8 mouse cellular contexts compared by ENCODE assay signal in genomic region chr11:77132580-77132979, GRCm38 (mm10). TPM values are rescaled to one million over a fixed set of nuclear protein-coding genes. Genes with fewer than 3 reads are reported as not detected.
A peak's percentile ranks its signal among the peaks of the same experiment; 100 is the strongest.
DNase-seq lines count a peak whose midpoint lies in the region; ATAC-seq and TF ChIP-seq lines count a peak whose summit lies in the region.

No protein-coding gene starts in this region.

- no peak for TF ChIP-seq POLR2A in CH12.LX (IDR thresholded peaks at IDR 0.05; ENCODE audit: low read depth, low read length)

- no peak overlapping the region for H3K4me3 ChIP-seq in hindbrain, embryonic 11.5 days (ENCODE audit: low read depth, low read length)
- H3K4me3 ChIP-seq in hindbrain, embryonic 10.5 days, result no peak overlapping the region
- no peak overlapping the region for H3K4me3 ChIP-seq in CH12.LX (replicated peaks in 1 of 3; ENCODE audit: low read depth in 2 of 3, low read length in 2 of 3, poor library complexity in 1 of 3)

- no peak overlapping the region for H3K9ac ChIP-seq in hindbrain, embryonic 11.5 days (ENCODE audit: low read depth, low read length)
- no peak overlapping the region for H3K9ac ChIP-seq in CH12.LX (ENCODE audit: insufficient read depth, low read depth)

- no peaks in the 10 kb centered on the region for H3K9me3 ChIP-seq in hindbrain, embryonic 11.5 days (ENCODE audit: control insufficient read depth, low read length)
- H3K9me3 ChIP-seq in hindbrain, embryonic 10.5 days, result no peaks in the 10 kb centered on the region
- no peaks in the 10 kb centered on the region for H3K9me3 ChIP-seq in CH12.LX (replicated peaks; ENCODE audit: low read length)

- no peak for TF ChIP-seq EP300 in CH12.LX (IDR thresholded peaks at IDR 0.05; ENCODE audit: low read length)

- peak; percentile 33 for TF ChIP-seq RAD21 in CH12.LX (IDR thresholded peaks at IDR 0.05; ENCODE audit: low read depth, low read length)

- intact Hi-C loops in gastrocnemius, postnatal 14 days (cut with DNase I; ENCODE audit: low total_unique reads), result no loop called here

- H3K27ac ChIP-seq in hindbrain, embryonic 11.5 days (ENCODE audit: low read depth, low read length), result no peak overlapping the region
- H3K27ac ChIP-seq in hindbrain, embryonic 10.5 days, result no peak overlapping the region
- H3K27ac ChIP-seq in CH12.LX (ENCODE audit: insufficient read depth, low read depth), result no peak overlapping the region

- H3K79me2 ChIP-seq in CH12.LX (replicated peaks; ENCODE audit: control insufficient read depth, extremely low read depth, insufficient read depth, poor library complexity, severe bottlenecking), result no peaks in the 10 kb centered on the region

- no peaks in the 10 kb centered on the region for H3K36me3 ChIP-seq in hindbrain, embryonic 11.5 days (ENCODE audit: control insufficient read depth, insufficient read depth, low read length)
- H3K36me3 ChIP-seq in hindbrain, embryonic 10.5 days, result no peaks in the 10 kb centered on the region
- H3K36me3 ChIP-seq in CH12.LX (replicated peaks in 1 of 2; ENCODE audit: control insufficient read depth in 1 of 2, insufficient read depth in 1 of 2, low read length in 1 of 2), result no peaks in the 10 kb centered on the region

- no peaks in the 10 kb centered on the region for H3K27me3 ChIP-seq in hindbrain, embryonic 11.5 days (ENCODE audit: control insufficient read depth, insufficient read depth, low read length)
- no peaks in the 10 kb centered on the region for H3K27me3 ChIP-seq in hindbrain, embryonic 10.5 days (ENCODE audit: insufficient read depth, poor library complexity, severe bottlenecking)
- H3K27me3 ChIP-seq in CH12.LX (replicated peaks), result no peaks in the 10 kb centered on the region

- dilution Hi-C loops in CH12.LX (cut with MboI; ENCODE audit: extremely low pct_ligation_motif_present, extremely low pct_unique_long_range_greater_than_20kb, low sequenced_read_pairs), result no loop called here

- in situ Hi-C loops in CH12.LX (cut with MboI; ENCODE audit: low pct_ligation_motif_present, low pct_unique_long_range_greater_than_20kb, low sequenced_read_pairs), result no loop called here

- no peak overlapping the region for H3K4me2 ChIP-seq in hindbrain, embryonic 11.5 days (replicated peaks; ENCODE audit: low read depth, low read length)
- no peak overlapping the region for H3K4me2 ChIP-seq in CH12.LX (ENCODE audit: insufficient read depth, low read depth, poor library complexity, severe bottlenecking)

- DNase-seq in hindbrain, embryonic 11.5 days (ENCODE audit: low spot score), result peak; percentile 15
- no peak for DNase-seq in hindbrain, embryonic 10.5 days (ENCODE audit: low spot score)
- DNase-seq in CH12.LX (ENCODE audit: extremely low read depth), result peak; percentile 64
- peak; percentile 40 for DNase-seq in adrenal gland, postnatal 10 days
- peak; percentile 41 for DNase-seq in lung, postnatal 14 days
- no peak for DNase-seq in urinary bladder, adult 2 months (ENCODE audit: low spot score)
- DNase-seq in urinary bladder, postnatal 25 days (ENCODE audit: low spot score), result no peak
- no peak for DNase-seq in gastrocnemius, postnatal 14 days

- TF ChIP-seq CTCF in CH12.LX (conservative IDR thresholded peaks at IDR 0.05 in 1 of 2, IDR thresholded peaks at IDR 0.05 in 1 of 2; ENCODE audit: low read depth in 2 of 2, low read length in 2 of 2), result peak; percentile 83 to 91

- WGBS in hindbrain, embryonic 11.5 days, result 64% methylated on average over 3 of the region's 3 CpGs
- 57% methylated on average over 3 of the region's 3 CpGs for WGBS in hindbrain, embryonic 10.5 days

- H3K4me1 ChIP-seq in hindbrain, embryonic 11.5 days (replicated peaks; ENCODE audit: control insufficient read depth, insufficient read depth, low read length), result no peaks in the 10 kb centered on the region
- no peaks in the 10 kb centered on the region for H3K4me1 ChIP-seq in hindbrain, embryonic 10.5 days (replicated peaks)
- peaks cover 3% of the 10 kb centered on the region in 2 experiments; a peak in 2 of 4 replicates for H3K4me1 ChIP-seq in CH12.LX (ENCODE audit: control insufficient read depth in 1 of 2, insufficient read depth in 2 of 2)

- no peak for ATAC-seq in hindbrain, embryonic 11.5 days (ENCODE audit: low FRiP score)

TF ChIP-seq in CH12.LX, 34 proteins besides CTCF, POLR2A, EP300 and RAD21:
- no peak for TF ChIP-seq USF2 (conservative IDR thresholded peaks at IDR 0.05; ENCODE audit: low read depth, low read length)
- no peak for TF ChIP-seq ELF1 (IDR thresholded peaks at IDR 0.05; ENCODE audit: low read depth, low read length)
- 0 out of 2 replicates have a peak, but pooled peaks have one; percentile 14 for TF ChIP-seq MAFK (IDR thresholded peaks at IDR 0.05; ENCODE audit: insufficient replicate concordance, low read length)
- no peak for TF ChIP-seq HCFC1 (IDR thresholded peaks at IDR 0.05; ENCODE audit: low read depth, low read length)
- TF ChIP-seq E2F4 (IDR thresholded peaks at IDR 0.05; ENCODE audit: insufficient replicate concordance, low read depth, low read length), result no peak
- peak; percentile 62 for TF ChIP-seq SMC3 (IDR thresholded peaks at IDR 0.05; ENCODE audit: low read depth, low read length)
- TF ChIP-seq ZC3H11A (IDR thresholded peaks at IDR 0.05; ENCODE audit: low read depth, low read length), result no peak
- TF ChIP-seq MYC (IDR thresholded peaks at IDR 0.05; ENCODE audit: low read depth, low read length), result no peak
- no peak for TF ChIP-seq ZMIZ1 (IDR thresholded peaks at IDR 0.05; ENCODE audit: low read depth, low read length)

RNA-seq across cellular contexts. Expression of gene Nsrp1, which starts 54.3 kb away (rescaled TPM):
- 57.0 and 67.4 TPM in 2 replicates for polyA plus RNA-seq in hindbrain, embryonic 11.5 days (2014; fragmentation: Nextera tagmentation; extraction: Ambion mirVana)
- polyA plus RNA-seq in hindbrain, embryonic 10.5 days (2016; fragmentation: Nextera tagmentation; extraction: Ambion mirVana), result 37.1 and 57.0 TPM in 2 replicates
- total RNA-seq in CH12.LX (2012; rRNA removed) (17.6 and 21.9 TPM in 2 replicates), CH12.LX (2014; rRNA removed) (8.8 and 9.3 TPM in 2 replicates)
- polyA plus RNA-seq in CH12.LX (2012; ENCODE audit: insufficient read length, low read depth), result 45.7 and 58.4 TPM in 2 replicates
- 10 to 100 TPM; 23.7 to 24.4 TPM for total RNA-seq in adrenal gland, postnatal 10 days (2021)
- polyA plus RNA-seq in urinary bladder, adult 2 months (2012; rRNA removed), result 6.6 and 12.4 TPM in 2 replicates
- 10 to 100 TPM; 11.2 to 13.7 TPM for total RNA-seq in gastrocnemius, postnatal 14 days (2021)

RNA-seq across cellular contexts. Expression of gene Efcab5, which starts 56.2 kb away (rescaled TPM):
- polyA plus RNA-seq in hindbrain, embryonic 11.5 days (2014; fragmentation: Nextera tagmentation; extraction: Ambion mirVana), result 0.05 and 0.20 TPM in 2 replicates
- polyA plus RNA-seq in hindbrain, embryonic 10.5 days (2016; fragmentation: Nextera tagmentation; extraction: Ambion mirVana), result 0.22 and 0.27 TPM in 2 replicates
- total RNA-seq in CH12.LX (2012; rRNA removed) (0.29 and 0.38 TPM in 2 replicates), CH12.LX (2014; rRNA removed) (0.24 and 0.27 TPM in 2 replicates)
- 0.43 and 0.97 TPM in 2 replicates for polyA plus RNA-seq in CH12.LX (2012; ENCODE audit: insufficient read length, low read depth)
- under 1 TPM; 0.18 to 0.60 TPM for total RNA-seq in adrenal gland, postnatal 10 days (2021)
- 0.19 and 0.21 TPM in 2 replicates for polyA plus RNA-seq in urinary bladder, adult 2 months (2012; rRNA removed)
- under 1 TPM; 0.18 TPM for total RNA-seq in gastrocnemius, postnatal 14 days (2021)

Comparison
In these comparisons a context has a peak if more than half of its experiments do, and no peak if none do; other contexts are left out.
1. DNase-seq: peak in hindbrain, embryonic 11.5 days (single experiment), CH12.LX (single experiment), adrenal gland, postnatal 10 days (single experiment) and lung, postnatal 14 days (single experiment); none in hindbrain, embryonic 10.5 days (single experiment), urinary bladder, adult 2 months (single experiment), urinary bladder, postnatal 25 days (single experiment) and gastrocnemius, postnatal 14 days (single experiment).